Mouse (Mus musculus) spleen, adult 2 months (tissue): Measurements from ENCODE around the gene Gm16181. TPM values are rescaled to one million over a fixed set of nuclear protein-coding genes. Genes with fewer than 3 reads are reported as not detected.

Experiments used
- DNase-seq, 2 experiments: peaks; one replicate each; pipeline versions ENCODE4 v3.0.0 to v3.0.0-alpha.2; 2012 to 2021; ENCODE audit warnings: low spot score in 2 of 2, low read depth in 1 of 2
- H3K27ac ChIP-seq: fragments of 200-500 bp; 2 replicates; pipeline ENCODE4 v1.5.1; 2012; ENCODE audit warnings: low read length, inconsistent platforms; ENCODE audit not compliant: insufficient read depth
- H3K27me3 ChIP-seq: fragments of 200-500 bp; 2 replicates; pipeline ENCODE4 v1.6.1; 2012; ENCODE audit warnings: mild to moderate bottlenecking, moderate library complexity, low read length, inconsistent platforms; ENCODE audit not compliant: control insufficient read depth, insufficient read depth
- H3K36me3 ChIP-seq: fragments of 200-500 bp; 2 replicates; pipeline ENCODE4 v1.6.1; 2012; ENCODE audit warnings: mild to moderate bottlenecking, low read length, inconsistent platforms; ENCODE audit not compliant: control insufficient read depth, insufficient read depth
- H3K4me1 ChIP-seq: fragments of 200-500 bp; 2 replicates; pipeline ENCODE4 v1.6.1; 2011; ENCODE audit warnings: inconsistent platforms; ENCODE audit not compliant: control insufficient read depth, insufficient read depth, insufficient read length
- H3K4me3 ChIP-seq: fragments of 200-500 bp; 2 replicates; pipeline ENCODE4 v1.5.1; 2011; ENCODE audit warnings: mild to moderate bottlenecking, inconsistent platforms; ENCODE audit not compliant: insufficient read depth, insufficient read length; ENCODE audit errors: extremely low read depth
- CTCF ChIP-seq: fragments of 200-500 bp; IDR thresholded peaks from 2 replicates; pipeline ENCODE4 v1.5.1; 2011; ENCODE audit warnings: mild to moderate bottlenecking, inconsistent platforms; ENCODE audit not compliant: insufficient read depth, insufficient read length, insufficient replicate concordance; ENCODE audit errors: extremely low read depth
- POLR2A ChIP-seq: fragments of 200-500 bp; IDR thresholded peaks from 2 replicates; pipeline ENCODE4 v1.6.1; 2011; ENCODE audit warnings: low read depth, low read length, inconsistent platforms
- WGBS: fragments of 180-500 bp; shearing (Covaris S2); methylation state at CpG from one replicate; pipeline ENCODE4 v1.1.7; 2018; 5-methylcytosine and 5-hydroxymethylcytosine counted together
- polyA plus RNA-seq: library from polyadenylated mRNA; depleted of rRNA; stranded (reverse); fragments of >200 nt; gene quantifications from 2 replicates; pipeline ENCODE4 v1.2.3, GENCODE M21; 2012; rRNA removed

Gm16181 gene
- 0.34 TPM in 1 of 2 replicates, not detected in the other for polyA plus RNA-seq

GRCm38 (mm10) chr17:35220156-35220952 is at the start of gene Gm16181:
Gm16181 (plus strand) TSS chr17:35220834.
- WGBS: 54% methylated on average over 28 of the region's 28 CpGs
- H3K4me1 ChIP-seq: peaks cover 47% of the 10 kb centered on the region
- H3K27ac ChIP-seq: peak within 1 kb of the TSS; percentile 88
- H3K27me3 ChIP-seq: no peaks in the 10 kb centered on the region
- H3K4me3 ChIP-seq: no peak within 1 kb of the TSS
- peak in 1 of 2 experiments; percentile 10 for DNase-seq
- peaks cover 2% of the 10 kb centered on the region; the same call in 1 of the 2 replicates for H3K36me3 ChIP-seq
- TF ChIP-seq CTCF (no peak), POLR2A (no peak)

GRCm38 (mm10) chr17:35172445-35173234 is 48.0 kb upstream of the Gm16181 start:
- Histone ChIP-seq H3K27ac (peak overlapping the region; percentile 89), H3K27me3 (no peaks in the 10 kb centered on the region), H3K4me1 (peaks cover 40% of the 10 kb centered on the region), H3K36me3 (no peaks in the 10 kb centered on the region), H3K4me3 (peak overlapping the region; percentile 29)
- DNase-seq: no peak
- TF ChIP-seq POLR2A: no peak
- 43% methylated on average over 11 of the region's 11 CpGs for WGBS

- Histone ChIP-seq H3K4me1 (peaks cover 40% of the 10 kb centered on the region), H3K27me3 (no peaks in the 10 kb centered on the region), H3K36me3 (no peaks in the 10 kb centered on the region), H3K27ac (peak overlapping the region; percentile 89), H3K4me3 (peak overlapping the region; percentile 15; the same call in 1 of the 2 replicates)
- peak in 1 of 2 experiments; percentile 43 for DNase-seq
- WGBS: 36% methylated on average over 3 of the region's 3 CpGs
- TF ChIP-seq POLR2A: no peak
- no peak for TF ChIP-seq CTCF
These were observed 47.3 kb upstream of the Gm16181 start for GRCm38 (mm10) chr17:35173329-35173728.

- DNase-seq: no peak
- Histone ChIP-seq H3K4me3 (no peak overlapping the region), H3K4me1 (peaks cover 37% of the 10 kb centered on the region), H3K36me3 (no peaks in the 10 kb centered on the region), H3K27ac (peak overlapping the region; percentile 89), H3K27me3 (no peaks in the 10 kb centered on the region)
- TF ChIP-seq CTCF (no peak), POLR2A (no peak)
- WGBS: 53% methylated on average over 8 of the region's 8 CpGs
These were observed 46.2 kb upstream of the Gm16181 start for GRCm38 (mm10) chr17:35174201-35174977.

DNA sequence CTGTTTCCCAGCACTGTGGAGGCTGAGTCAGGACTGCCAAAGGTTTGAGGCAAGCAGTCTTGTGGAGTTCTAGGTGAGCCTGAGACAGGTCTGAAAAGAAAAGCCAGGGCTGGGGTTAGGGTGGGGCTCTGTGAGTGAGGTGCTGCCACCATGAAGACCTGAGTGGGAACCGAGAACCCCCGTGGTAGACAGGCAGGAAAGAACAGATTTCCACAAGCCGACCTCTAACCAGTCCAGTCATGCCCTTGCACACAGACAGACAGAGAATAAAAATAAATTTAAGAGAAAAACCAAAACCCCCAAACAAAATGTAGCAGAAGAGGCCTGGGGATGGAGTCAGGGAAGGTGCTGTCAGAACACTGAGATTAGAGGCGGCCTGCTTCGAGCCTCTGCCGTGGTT is 45.3 kb upstream of the Gm16181 start:
- Histone ChIP-seq H3K4me3 (no peak overlapping the region), H3K36me3 (no peaks in the 10 kb centered on the region), H3K4me1 (peaks cover 37% of the 10 kb centered on the region), H3K27me3 (no peaks in the 10 kb centered on the region), H3K27ac (peak overlapping the region; percentile 49)
- 26% methylated on average over 6 of the region's 6 CpGs for WGBS
- DNase-seq: peak in 1 of 2 experiments; percentile 49
- TF ChIP-seq CTCF: no peak
- TF ChIP-seq POLR2A: no peak

GRCm38 (mm10) chr17:35175968-35176367 is 44.7 kb upstream of the Gm16181 start, which contains the start of gene Aif1:
Aif1 (minus strand) TSS chr17:35176068.
- Histone ChIP-seq H3K27ac (peak within 1 kb of the TSS; percentile 50), H3K36me3 (no peaks in the 10 kb centered on the region), H3K27me3 (no peaks in the 10 kb centered on the region), H3K4me3 (no peak within 1 kb of the TSS), H3K4me1 (peaks cover 37% of the 10 kb centered on the region)
- WGBS: 82% methylated on average over 2 of the region's 2 CpGs
- no peak for DNase-seq
- no peak for TF ChIP-seq POLR2A
- TF ChIP-seq CTCF: no peak
